Mouse (Mus musculus): ENCODE results near the gene Ube2g2.

GRCm38 (mm10) chr10:77588036-77588435 is 34.0 kb upstream of the Ube2g2 start:
- TF ChIP-seq GATA1 (IDR thresholded peaks at IDR 0.05; ENCODE audit: borderline replicate concordance, low read length) = no peak
- TF ChIP-seq FLI1 (IDR thresholded peaks at IDR 0.05; ENCODE audit: low read length) = no peak

Data from megakaryocyte, embryonic 14.5 days (primary cell).